Mouse (Mus musculus): ENCODE measurements around the gene Ovol3. TPM values are rescaled to one million over a fixed set of nuclear protein-coding genes. Genes with fewer than 3 reads are reported as not detected.
"Not testable (repeated sequence)": the region's sequence is repeated elsewhere in the genome, so short reads cannot be mapped to it uniquely, and the experiment has no call there.

The Ovol3 gene
- total RNA-seq, 2 experiments from 2014 or later, result not detected

GRCm38 (mm10) chr7:30231669-30232454 is 3.7 kb downstream of the Ovol3 start, which contains the start of the genes Polr2i and Tbcb:
Gene Polr2i, plus strand, starts transcription at chr7:30231948.
Gene Tbcb, minus strand, starts transcription at chr7:30232272.
- ATAC-seq (replicated peaks; ENCODE audit: low FRiP score, poor library complexity, severe bottlenecking), result peak; percentile 93

GRCm38 (mm10) chr7:30231328-30231668 is 4.2 kb downstream of the Ovol3 start:
- ATAC-seq (replicated peaks; ENCODE audit: low FRiP score, poor library complexity, severe bottlenecking), result no peak

- no peak for ATAC-seq (replicated peaks; ENCODE audit: low FRiP score, poor library complexity, severe bottlenecking)
Observed at GRCm38 (mm10) chr7:30224206-30224605, 11.3 kb downstream of the Ovol3 start.

GRCm38 (mm10) chr7:30222205-30222604 is 13.3 kb downstream of the Ovol3 start:
- ATAC-seq (replicated peaks; ENCODE audit: low FRiP score, poor library complexity, severe bottlenecking), result 0 out of 2 replicates have a peak, but pooled peaks have one; percentile 47

GRCm38 (mm10) chr7:30221433-30221832 is 14.1 kb downstream of the Ovol3 start:
- ATAC-seq (replicated peaks; ENCODE audit: low FRiP score, poor library complexity, severe bottlenecking), result no peak

- ATAC-seq (replicated peaks; ENCODE audit: low FRiP score, poor library complexity, severe bottlenecking), result no peak
Observed at GRCm38 (mm10) chr7:30220008-30220356, 15.5 kb downstream of the Ovol3 start.

- ATAC-seq (replicated peaks; ENCODE audit: low FRiP score, poor library complexity, severe bottlenecking), result no peak
Observed at GRCm38 (mm10) chr7:30219293-30220007, 16.1 kb downstream of the Ovol3 start.

- ATAC-seq (replicated peaks; ENCODE audit: low FRiP score, poor library complexity, severe bottlenecking), result no peak
Observed at GRCm38 (mm10) chr7:30217277-30217676, 18.2 kb downstream of the Ovol3 start.

GRCm38 (mm10) chr7:30216723-30217151 is 18.8 kb downstream of the Ovol3 start:
- ATAC-seq (replicated peaks; ENCODE audit: low FRiP score, poor library complexity, severe bottlenecking), result peak; percentile 74

- ATAC-seq (replicated peaks; ENCODE audit: low FRiP score, poor library complexity, severe bottlenecking), result no peak
Observed at GRCm38 (mm10) chr7:30215875-30216274, 19.6 kb downstream of the Ovol3 start.

GRCm38 (mm10) chr7:30213881-30214280 is 21.6 kb downstream of the Ovol3 start:
- no peak for ATAC-seq (replicated peaks; ENCODE audit: low FRiP score, poor library complexity, severe bottlenecking)

- no peak for ATAC-seq (replicated peaks; ENCODE audit: low FRiP score, poor library complexity, severe bottlenecking)
Observed at GRCm38 (mm10) chr7:30211025-30211424, 24.5 kb downstream of the Ovol3 start.

GRCm38 (mm10) chr7:30206364-30206763 is 29.2 kb downstream of the Ovol3 start:
- not testable (repeated sequence) for ATAC-seq (replicated peaks; ENCODE audit: low FRiP score, poor library complexity, severe bottlenecking)

- ATAC-seq (replicated peaks; ENCODE audit: low FRiP score, poor library complexity, severe bottlenecking), result peak; percentile 80
Observed at GRCm38 (mm10) chr7:30205383-30205782, 30.1 kb downstream of the Ovol3 start.

- ATAC-seq (replicated peaks; ENCODE audit: low FRiP score, poor library complexity, severe bottlenecking), result no peak; the same call in 1 of the 2 replicates
Observed at GRCm38 (mm10) chr7:30204380-30204779, 31.1 kb downstream of the Ovol3 start.

GRCm38 (mm10) chr7:30202895-30203690 is 32.4 kb downstream of the Ovol3 start:
- no peak for ATAC-seq (replicated peaks; ENCODE audit: low FRiP score, poor library complexity, severe bottlenecking)

GRCm38 (mm10) chr7:30200661-30201060 is 34.9 kb downstream of the Ovol3 start:
- ATAC-seq (replicated peaks; ENCODE audit: low FRiP score, poor library complexity, severe bottlenecking), result not testable (repeated sequence)

GRCm38 (mm10) chr7:30200200-30200599 is 35.3 kb downstream of the Ovol3 start:
- no peak for ATAC-seq (replicated peaks; ENCODE audit: low FRiP score, poor library complexity, severe bottlenecking)

- ATAC-seq (replicated peaks; ENCODE audit: low FRiP score, poor library complexity, severe bottlenecking), result no peak
Observed at GRCm38 (mm10) chr7:30199498-30200139, 35.9 kb downstream of the Ovol3 start.

GRCm38 (mm10) chr7:30198481-30198971 is 37.0 kb downstream of the Ovol3 start, which contains the start of gene Capns1:
Gene Capns1, minus strand, starts transcription at chr7:30198811.
- peak; percentile 50 for ATAC-seq (replicated peaks; ENCODE audit: low FRiP score, poor library complexity, severe bottlenecking)

Measured in erythroid progenitor cell, adult 5-6 weeks (primary cell).